Mouse (Mus musculus): ENCODE measurements around the gene Cep350.

GRCm38 (mm10) chr1:155843538-155843937, 129.5 kb downstream of the Cep350 start:
- TF ChIP-seq GATA1 (IDR thresholded peaks at IDR 0.05; ENCODE audit: low read length) (peak; percentile 64), TAL1 (IDR thresholded peaks at IDR 0.05; ENCODE audit: low read length) (no peak)

Data from erythroblast, embryonic 14.5 days (primary cell).